Mouse (Mus musculus) intestine, postnatal 0 days (tissue): ENCODE measurements around the gene Tspan11. TPM values are rescaled to one million over a fixed set of nuclear protein-coding genes. Genes with fewer than 3 reads are reported as not detected.

Experiments
- ATAC-seq: fragments of 200-750 bp; cut with Nextera tagmentation; 2 replicates; pipeline ENCODE4 v1.8.0; 2017; ENCODE audit warnings: mild to moderate bottlenecking, moderate TSS enrichment, moderate library complexity
- H3K27ac ChIP-seq: fragments of 300-500 bp; sonication (generic); 2 replicates; pipeline ENCODE4 v1.5.1; 2014; ENCODE audit warnings: mild to moderate bottlenecking, low read depth, low read length, moderate library complexity
- H3K27me3 ChIP-seq: fragments of 300-500 bp; sonication (generic); replicated peaks from 2 replicates; pipeline ENCODE4 v1.6.1; 2014; ENCODE audit warnings: low read length, mixed read lengths; ENCODE audit not compliant: control insufficient read depth, insufficient read depth
- H3K36me3 ChIP-seq: fragments of 300-500 bp; sonication (generic); 2 replicates; pipeline ENCODE4 v1.6.1; 2014; ENCODE audit warnings: mild to moderate bottlenecking, moderate library complexity; ENCODE audit not compliant: control insufficient read depth, insufficient read depth
- H3K4me1 ChIP-seq: fragments of 300-500 bp; sonication (generic); replicated peaks from 2 replicates; pipeline ENCODE4 v1.6.1; 2014; ENCODE audit warnings: antibody characterized with exemption, low read length, mixed read lengths; ENCODE audit not compliant: control insufficient read depth, insufficient read depth
- H3K4me2 ChIP-seq: fragments of 300-500 bp; sonication (generic); replicated peaks from 2 replicates; pipeline ENCODE4 v1.6.1; 2014; ENCODE audit warnings: low read depth, mild to moderate bottlenecking, moderate library complexity
- H3K4me3 ChIP-seq: fragments of 300-500 bp; sonication (generic); 2 replicates; pipeline ENCODE4 v1.5.1; 2014; ENCODE audit warnings: low read depth, low read length
- H3K9ac ChIP-seq: fragments of 300-500 bp; sonication (generic); 2 replicates; pipeline ENCODE4 v1.6.1; 2014; ENCODE audit warnings: mild to moderate bottlenecking, low read depth, low read length
- H3K9me3 ChIP-seq: fragments of 300-500 bp; sonication (generic); 2 replicates; pipeline ENCODE4 v1.6.1; 2016; ENCODE audit warnings: mixed run types; ENCODE audit not compliant: control insufficient read depth
- CTCF ChIP-seq: sonication (generic); IDR thresholded peaks from 2 replicates; pipeline ENCODE4 v1.5.1; 2016; ENCODE audit warnings: low read depth, mild to moderate bottlenecking, control low read depth, antibody characterized with exemption, moderate library complexity
- WGBS: fragments of 180-500 bp; shearing (Covaris S2); extraction: QIAGEN DNeasy Blood & Tissue Kit; methylation state at CpG from one replicate; pipeline ENCODE4 v1.1.7; 2014; 5-methylcytosine and 5-hydroxymethylcytosine counted together
- polyA plus RNA-seq: library from polyadenylated mRNA; unstranded; fragments of >200 nt; fragmentation: Nextera tagmentation; extraction: Ambion mirVana; gene quantifications from 2 replicates; pipeline ENCODE4 v1.2.1, GENCODE M21; 2015

Gene Tspan11
- polyA plus RNA-seq, 1 experiment from 2014 or later = 2.7 TPM

GRCm38 (mm10) chr6:127981176-127981575 lies 93.8 kb downstream of the Tspan11 start:
- 42% methylated on average over 8 of the region's 8 CpGs for WGBS

GRCm38 (mm10) chr6:127986357-127986756 lies 99.0 kb downstream of the Tspan11 start:
- H3K4me3 ChIP-seq = no peak overlapping the region
- H3K9ac ChIP-seq = no peak overlapping the region
- no peaks in the 10 kb centered on the region for H3K27me3 ChIP-seq
- H3K27ac ChIP-seq = no peak overlapping the region
- no peaks in the 10 kb centered on the region; the same call in 1 of the 2 replicates for H3K36me3 ChIP-seq
- no peak for ATAC-seq
- no peaks in the 10 kb centered on the region for H3K9me3 ChIP-seq
- WGBS = 55% methylated on average over 9 of the region's 9 CpGs
- no peak overlapping the region for H3K4me2 ChIP-seq
- H3K4me1 ChIP-seq = 0 out of 2 replicates have a peak, but pooled peaks cover 4% of the 10 kb centered on the region
- no peak for TF ChIP-seq CTCF

More at GRCm38 (mm10) chr6:127981176-127981575, 93.8 kb downstream of the Tspan11 start:
- no peaks in the 10 kb centered on the region for H3K9me3 ChIP-seq
- 0 out of 2 replicates have a peak overlapping the region, but pooled peaks have one; percentile 3 for H3K4me2 ChIP-seq
- no peaks in the 10 kb centered on the region for H3K27me3 ChIP-seq
- no peak overlapping the region for H3K9ac ChIP-seq
- no peaks in the 10 kb centered on the region for H3K36me3 ChIP-seq
- 0 out of 2 replicates have a peak, but pooled peaks cover 3% of the 10 kb centered on the region for H3K4me1 ChIP-seq
- no peak overlapping the region for H3K27ac ChIP-seq
- H3K4me3 ChIP-seq = no peak overlapping the region
- no peak for TF ChIP-seq CTCF
- ATAC-seq = no peak

GRCm38 (mm10) chr6:127987374-127987773 lies 100.0 kb downstream of the Tspan11 start:
- Histone ChIP-seq H3K9ac (no peak overlapping the region), H3K4me2 (no peak overlapping the region), H3K36me3 (no peaks in the 10 kb centered on the region; the same call in 1 of the 2 replicates), H3K9me3 (no peaks in the 10 kb centered on the region), H3K27me3 (no peaks in the 10 kb centered on the region), H3K4me3 (no peak overlapping the region), H3K27ac (no peak overlapping the region), H3K4me1 (0 out of 2 replicates have a peak, but pooled peaks cover 4% of the 10 kb centered on the region)
- no peak for ATAC-seq
- WGBS = 89% methylated on average over 14 of the region's 14 CpGs
- TF ChIP-seq CTCF = no peak

GRCm38 (mm10) chr6:127988944-127989494 lies 101.6 kb downstream of the Tspan11 start:
- Histone ChIP-seq H3K9ac (no peak overlapping the region), H3K4me1 (0 out of 2 replicates have a peak, but pooled peaks cover 4% of the 10 kb centered on the region), H3K36me3 (no peaks in the 10 kb centered on the region; the same call in 1 of the 2 replicates), H3K27ac (no peak overlapping the region), H3K4me3 (no peak overlapping the region), H3K27me3 (no peaks in the 10 kb centered on the region), H3K4me2 (no peak overlapping the region), H3K9me3 (no peaks in the 10 kb centered on the region)
- TF ChIP-seq CTCF = no peak
- no peak for ATAC-seq
- WGBS = 83% methylated on average over 12 of the region's 12 CpGs

- Histone ChIP-seq H3K9me3 (no peaks in the 10 kb centered on the region), H3K4me1 (0 out of 2 replicates have a peak, but pooled peaks cover 4% of the 10 kb centered on the region), H3K4me3 (no peak overlapping the region), H3K4me2 (no peak overlapping the region), H3K27ac (no peak overlapping the region), H3K27me3 (no peaks in the 10 kb centered on the region), H3K9ac (no peak overlapping the region), H3K36me3 (no peaks in the 10 kb centered on the region; the same call in 1 of the 2 replicates)
- ATAC-seq = 0 out of 2 replicates have a peak, but pooled peaks have one; percentile 37
- TF ChIP-seq CTCF = 0 out of 2 replicates have a peak, but pooled peaks have one; percentile 27
- WGBS = 57% methylated on average over 11 of the region's 11 CpGs
These were observed 102.3 kb downstream of the Tspan11 start for GRCm38 (mm10) chr6:127989624-127990212.

GRCm38 (mm10) chr6:127991509-127992176 lies 104.3 kb downstream of the Tspan11 start:
- Histone ChIP-seq H3K4me2 (no peak overlapping the region), H3K9ac (no peak overlapping the region), H3K27me3 (no peaks in the 10 kb centered on the region), H3K4me1 (0 out of 2 replicates have a peak, but pooled peaks cover 4% of the 10 kb centered on the region), H3K9me3 (no peaks in the 10 kb centered on the region), H3K36me3 (no peaks in the 10 kb centered on the region; the same call in 1 of the 2 replicates), H3K4me3 (no peak overlapping the region), H3K27ac (no peak overlapping the region; the same call in 1 of the 2 replicates)
- WGBS = 72% methylated on average over 11 of the region's 11 CpGs
- no peak for TF ChIP-seq CTCF
- 0 out of 2 replicates have a peak, but pooled peaks have one; percentile 16 for ATAC-seq
